Mouse (Mus musculus): ENCODE data around the gene Tap2. TPM values are rescaled to one million over a fixed set of nuclear protein-coding genes. Genes with fewer than 3 reads are reported as not detected.

The Tap2 gene
- polyA plus RNA-seq, 1 experiment from 2014 or later = 0.51 TPM

GRCm38 (mm10) chr17:34249361-34249760, 46.0 kb downstream of the Tap2 start:
- Histone ChIP-seq H3K27ac (no peak overlapping the region), H3K4me3 (no peak overlapping the region), H3K27me3 (ENCODE audit: insufficient read depth, poor library complexity, severe bottlenecking) (no peaks in the 10 kb centered on the region), H3K36me3 (no peaks in the 10 kb centered on the region), H3K4me1 (no peaks in the 10 kb centered on the region), H3K9me3 (no peaks in the 10 kb centered on the region)
- 45% methylated on average over 3 of the region's 3 CpGs for WGBS
- DNase-seq (ENCODE audit: low spot score) = no peak

- no peaks in the 10 kb centered on the region for H3K4me1 ChIP-seq
- DNase-seq (ENCODE audit: low spot score) = no peak
- no peak overlapping the region for H3K27ac ChIP-seq
- no peaks in the 10 kb centered on the region for H3K27me3 ChIP-seq (ENCODE audit: insufficient read depth, poor library complexity, severe bottlenecking)
- 17% methylated on average over 4 of the region's 4 CpGs for WGBS
- no peak overlapping the region for H3K4me3 ChIP-seq
- no peaks in the 10 kb centered on the region for H3K36me3 ChIP-seq
- no peaks in the 10 kb centered on the region for H3K9me3 ChIP-seq
Measured at GRCm38 (mm10) chr17:34249878-34250277, 46.6 kb downstream of the Tap2 start.

GRCm38 (mm10) chr17:34251666-34252065, 48.3 kb downstream of the Tap2 start:
- no peak overlapping the region for H3K4me3 ChIP-seq
- H3K4me1 ChIP-seq = no peaks in the 10 kb centered on the region
- no peaks in the 10 kb centered on the region for H3K9me3 ChIP-seq
- peak; percentile 45 for DNase-seq (ENCODE audit: low spot score)
- WGBS = 40% methylated on average over 4 of the region's 4 CpGs
- no peaks in the 10 kb centered on the region for H3K36me3 ChIP-seq
- no peaks in the 10 kb centered on the region; the same call in 1 of the 2 replicates for H3K27me3 ChIP-seq (ENCODE audit: insufficient read depth, poor library complexity, severe bottlenecking)
- H3K27ac ChIP-seq = no peak overlapping the region

GRCm38 (mm10) chr17:34256501-34256900, 53.2 kb downstream of the Tap2 start:
- Histone ChIP-seq H3K4me1 (no peaks in the 10 kb centered on the region), H3K27me3 (ENCODE audit: insufficient read depth, poor library complexity, severe bottlenecking) (peaks cover 20% of the 10 kb centered on the region), H3K27ac (no peak overlapping the region), H3K9me3 (no peaks in the 10 kb centered on the region), H3K4me3 (no peak overlapping the region), H3K36me3 (no peaks in the 10 kb centered on the region)
- 75% methylated on average over 5 of the region's 5 CpGs for WGBS
- no peak for DNase-seq (ENCODE audit: low spot score)

- Histone ChIP-seq H3K36me3 (no peaks in the 10 kb centered on the region), H3K27ac (no peak within 1 kb of the TSS), H3K4me3 (no peak within 1 kb of the TSS), H3K4me1 (no peaks in the 10 kb centered on the region), H3K9me3 (no peaks in the 10 kb centered on the region), H3K27me3 (ENCODE audit: insufficient read depth, poor library complexity, severe bottlenecking) (peaks cover 25% of the 10 kb centered on the region)
- no peak for DNase-seq (ENCODE audit: low spot score)
- WGBS = 69% methylated on average over 11 of the region's 11 CpGs
Measured at GRCm38 (mm10) chr17:34257594-34258375, 54.5 kb downstream of the Tap2 start, which contains the start of gene H2-Ab1. Gene H2-Ab1 (plus strand): TSS chr17:34257689.

- no peak overlapping the region for H3K4me3 ChIP-seq
- H3K27ac ChIP-seq = no peak overlapping the region
- DNase-seq (ENCODE audit: low spot score) = no peak
- no peaks in the 10 kb centered on the region for H3K36me3 ChIP-seq
- no peaks in the 10 kb centered on the region for H3K9me3 ChIP-seq
- H3K27me3 ChIP-seq (ENCODE audit: insufficient read depth, poor library complexity, severe bottlenecking) = peaks cover 30% of the 10 kb centered on the region
- WGBS = 69% methylated on average over 5 of the region's 5 CpGs
- H3K4me1 ChIP-seq = peaks cover 17% of the 10 kb centered on the region
Measured at GRCm38 (mm10) chr17:34260551-34260950, 57.2 kb downstream of the Tap2 start.

- 36% methylated on average over 4 of the region's 4 CpGs for WGBS
- H3K27me3 ChIP-seq (ENCODE audit: insufficient read depth, poor library complexity, severe bottlenecking) = peaks cover 30% of the 10 kb centered on the region
- no peaks in the 10 kb centered on the region for H3K36me3 ChIP-seq
- H3K9me3 ChIP-seq = no peaks in the 10 kb centered on the region
- no peak overlapping the region for H3K4me3 ChIP-seq
- no peak for DNase-seq (ENCODE audit: low spot score)
- peaks cover 17% of the 10 kb centered on the region for H3K4me1 ChIP-seq
- no peak overlapping the region for H3K27ac ChIP-seq
Measured at GRCm38 (mm10) chr17:34261502-34261901, 58.2 kb downstream of the Tap2 start.

GRCm38 (mm10) chr17:34263068-34263467, 59.7 kb downstream of the Tap2 start:
- peaks cover 17% of the 10 kb centered on the region for H3K4me1 ChIP-seq
- no peaks in the 10 kb centered on the region for H3K36me3 ChIP-seq
- H3K9me3 ChIP-seq = no peaks in the 10 kb centered on the region
- peaks cover 34% of the 10 kb centered on the region for H3K27me3 ChIP-seq (ENCODE audit: insufficient read depth, poor library complexity, severe bottlenecking)
- peak overlapping the region; percentile 74 for H3K4me3 ChIP-seq
- 0% methylated on average over 8 of the region's 8 CpGs for WGBS
- H3K27ac ChIP-seq = no peak overlapping the region
- peak; percentile 81 for DNase-seq (ENCODE audit: low spot score)

GRCm38 (mm10) chr17:34263811-34264371, 60.6 kb downstream of the Tap2 start:
- Histone ChIP-seq H3K4me3 (peak overlapping the region; percentile 74), H3K27ac (no peak overlapping the region), H3K9me3 (no peaks in the 10 kb centered on the region), H3K4me1 (peaks cover 17% of the 10 kb centered on the region), H3K36me3 (no peaks in the 10 kb centered on the region), H3K27me3 (ENCODE audit: insufficient read depth, poor library complexity, severe bottlenecking) (peaks cover 29% of the 10 kb centered on the region)
- no peak for DNase-seq (ENCODE audit: low spot score)
- WGBS = 2% methylated on average over 14 of the region's 14 CpGs

- Histone ChIP-seq H3K4me3 (peak overlapping the region; percentile 74), H3K36me3 (no peaks in the 10 kb centered on the region), H3K4me1 (peaks cover 17% of the 10 kb centered on the region), H3K27me3 (ENCODE audit: insufficient read depth, poor library complexity, severe bottlenecking) (peaks cover 21% of the 10 kb centered on the region), H3K9me3 (no peaks in the 10 kb centered on the region), H3K27ac (peak overlapping the region; percentile 86)
- WGBS = under 1% methylated on average over 92 of the region's 93 CpGs
- DNase-seq (ENCODE audit: low spot score) = peak; percentile 78
Measured at GRCm38 (mm10) chr17:34264452-34265351, 61.4 kb downstream of the Tap2 start.

All from heart, embryonic 10.5 days (tissue).